Mouse (Mus musculus) CH12.LX (cell line): Measurements from ENCODE around the gene Zc3h4.

ENCODE experiments used
- CTCF ChIP-seq, 2 experiments: IDR thresholded peaks in 1 of 2; conservative IDR thresholded peaks in 1 of 2; 2 replicates each; pipeline ENCODE4 v1.5.1; 2011 to 2012; ENCODE audit warnings: low read depth in 2 of 2, low read length in 2 of 2, improper control_type of control experiment in 1 of 2, inconsistent platforms in 1 of 2, mild to moderate bottlenecking in 1 of 2, moderate library complexity in 1 of 2
- ZKSCAN1 ChIP-seq: IDR thresholded peaks from 2 replicates; pipeline ENCODE4 v1.6.1; 2012; ENCODE audit warnings: low read depth, inconsistent platforms, low read length, improper control_type of control experiment, borderline replicate concordance

GRCm38 (mm10) chr7:16412220-16412896 lies 11.6 kb downstream of the Zc3h4 start:
- TF ChIP-seq CTCF (conservative IDR thresholded peaks at IDR 0.05 in 1 of 2, IDR thresholded peaks at IDR 0.05 in 1 of 2; ENCODE audit: low read depth in 2 of 2, low read length in 2 of 2): no peak
- TF ChIP-seq ZKSCAN1: no peak
